Mouse (Mus musculus) gastrocnemius, postnatal 25 days (tissue): ENCODE measurements around the gene Prss32. TPM values are rescaled to one million over a fixed set of nuclear protein-coding genes. Genes with fewer than 3 reads are reported as not detected.
"Not testable (repeated sequence)": the region's sequence is repeated elsewhere in the genome, so short reads cannot be mapped to it uniquely, and the experiment has no call there.

Experiments
- DNase-seq: peaks from one replicate; pipeline ENCODE4 v3.0.0; 2022
- microRNA-seq, 2 experiments: library from miRNA; unstranded; fragments of <30 nt; microRNA quantifications; one replicate each; pipeline ENCODE4 v1.2.0; 2021; ENCODE audit warnings: borderline replicate concordance in 2 of 2
- total RNA-seq, 2 experiments: library from RNA; stranded (reverse); gene quantifications; 1 replicate in 1 of 2; 2 replicates in 1 of 2; pipeline ENCODE4 v1.2.3; 2021

Prss32 gene
- total RNA-seq, 2 experiments from 2014 or later, result not detected

DNA sequence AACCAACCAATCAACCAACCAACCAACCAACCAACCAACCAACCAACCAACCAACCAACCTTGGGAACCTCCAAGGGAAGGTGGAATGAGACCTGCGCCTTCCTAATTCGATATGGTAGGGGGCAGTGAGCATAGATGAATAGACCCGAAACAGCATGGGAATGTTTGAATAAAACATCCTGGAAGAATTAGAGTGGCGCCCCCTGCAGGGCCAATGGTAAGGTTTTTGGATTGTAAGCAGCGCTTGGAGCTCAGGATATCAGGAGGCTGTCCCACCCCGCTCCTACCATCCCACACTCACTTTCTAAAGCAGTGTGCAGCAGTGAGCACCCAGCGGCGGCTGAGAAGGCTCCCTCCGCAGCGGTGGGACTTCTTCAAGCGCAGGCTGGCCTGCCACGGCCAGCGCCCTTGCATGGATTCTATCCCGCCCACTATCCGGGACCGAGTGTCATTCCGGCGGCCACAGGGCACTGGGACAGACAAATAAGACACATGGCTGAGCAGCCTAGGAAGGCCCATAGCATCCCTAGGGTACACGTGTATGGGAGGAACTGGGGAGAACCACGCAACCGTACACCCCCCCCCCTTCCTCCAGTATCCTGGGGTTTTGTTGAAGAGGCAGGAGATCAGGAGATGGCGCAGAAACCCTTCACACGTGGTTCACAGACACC, 379 bp upstream of the Prss32 start:
- DNase-seq, result no peak

DNA sequence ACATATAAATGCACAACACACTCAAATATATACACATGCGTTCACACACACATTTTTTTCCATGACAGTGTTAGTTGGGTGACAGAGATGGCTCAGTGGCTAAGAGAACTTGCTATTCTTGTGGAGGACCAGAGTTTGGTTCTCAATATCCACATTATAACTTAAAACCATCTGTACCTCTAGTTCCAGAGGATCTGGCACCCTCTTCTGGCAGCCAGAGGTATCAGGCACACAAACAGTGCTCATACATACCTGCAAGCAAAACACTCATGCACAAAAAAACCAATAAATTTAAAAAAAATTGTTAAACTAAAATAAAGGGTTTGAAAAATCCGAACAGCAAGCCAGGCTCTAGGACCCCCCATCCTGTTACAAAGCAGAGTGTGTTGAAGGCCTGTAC, 6.4 kb downstream of the Prss32 start:
- no peak for DNase-seq

DNA sequence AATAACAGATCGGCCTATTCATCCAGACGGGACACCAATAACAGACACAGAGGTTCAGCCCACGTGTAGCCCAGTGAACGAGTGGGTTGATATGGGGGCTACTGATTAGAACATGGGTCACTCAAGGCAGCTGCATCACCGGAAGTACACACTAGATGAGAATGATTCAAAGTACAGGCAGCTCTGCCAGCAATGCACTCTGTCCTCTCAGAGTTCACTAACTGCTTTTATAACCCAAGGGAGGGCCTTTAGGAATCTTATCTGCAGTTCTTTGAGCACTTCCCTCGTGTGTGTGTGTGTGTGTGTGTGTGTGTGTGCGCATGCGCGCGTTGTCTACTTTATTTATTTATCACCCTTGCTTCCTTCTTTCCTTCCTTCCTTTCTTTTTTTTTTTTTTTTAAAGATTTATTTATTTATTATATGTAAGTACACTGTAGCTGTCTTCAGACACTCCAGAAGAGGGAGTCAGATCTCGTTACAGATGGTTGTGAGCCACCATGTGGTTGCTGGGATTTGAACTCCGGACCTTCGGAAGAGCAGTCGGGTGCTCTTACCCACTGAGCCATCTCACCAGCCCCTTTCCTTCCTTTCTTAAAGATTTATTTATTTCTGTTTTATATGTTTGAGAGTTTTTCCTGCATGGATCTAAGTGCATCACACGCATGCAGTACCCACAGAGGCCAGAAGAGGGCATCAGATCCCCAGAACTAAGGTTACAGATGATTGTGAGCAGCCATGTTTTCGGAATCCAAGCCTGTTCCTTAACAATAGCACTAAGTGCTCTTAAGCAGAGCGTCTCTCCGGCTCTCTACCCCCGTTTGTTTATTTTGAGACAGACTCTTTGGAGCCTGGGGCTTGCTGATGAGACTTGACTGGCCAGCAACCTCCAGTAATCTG, 7.4 kb downstream of the Prss32 start:
- DNase-seq, result no peak

DNA sequence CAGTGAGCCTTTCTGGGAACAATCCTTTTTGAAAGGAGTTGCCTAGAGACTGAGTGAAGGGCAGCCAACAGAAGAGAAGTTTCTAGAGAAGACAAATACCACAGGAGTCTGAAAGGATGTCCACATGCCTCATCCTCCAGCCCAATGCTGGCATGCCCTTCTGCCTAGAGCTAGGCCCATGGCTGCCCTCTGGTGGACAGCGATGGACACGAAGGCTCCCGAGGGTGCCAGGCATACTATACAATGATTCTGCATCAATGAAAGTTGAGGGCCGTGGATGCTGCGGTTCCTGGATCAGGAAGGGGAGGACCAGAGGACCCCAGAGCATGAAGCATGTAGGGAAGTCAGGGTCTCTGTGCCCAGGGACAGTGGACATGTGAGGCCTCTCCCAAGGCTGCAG, 9.6 kb downstream of the Prss32 start:
- DNase-seq, result no peak

DNA sequence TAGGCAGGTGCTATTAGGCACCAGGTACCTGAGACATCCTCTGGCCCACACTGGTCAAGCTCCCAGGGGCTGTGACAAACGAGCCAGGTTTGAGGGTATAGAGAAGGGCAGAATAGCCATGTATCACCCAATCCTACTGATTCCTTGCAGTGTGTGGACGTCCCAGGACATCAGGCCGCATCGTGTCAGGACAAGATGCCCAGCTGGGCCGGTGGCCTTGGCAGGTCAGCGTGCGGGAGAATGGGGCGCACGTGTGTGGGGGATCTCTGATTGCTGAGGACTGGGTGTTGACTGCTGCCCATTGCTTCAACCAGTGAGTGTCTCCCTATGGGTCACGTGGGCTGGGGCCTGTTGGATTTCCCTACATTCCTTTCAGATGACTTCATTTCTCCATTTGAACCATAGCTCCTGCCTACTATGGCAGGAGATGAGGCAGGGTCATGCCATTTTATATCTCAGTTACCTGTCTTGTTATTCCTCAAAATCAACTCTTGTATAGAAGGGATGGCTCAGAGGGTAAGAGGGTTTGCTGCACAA, 10.6 kb downstream of the Prss32 start:
- DNase-seq, result no peak

DNA sequence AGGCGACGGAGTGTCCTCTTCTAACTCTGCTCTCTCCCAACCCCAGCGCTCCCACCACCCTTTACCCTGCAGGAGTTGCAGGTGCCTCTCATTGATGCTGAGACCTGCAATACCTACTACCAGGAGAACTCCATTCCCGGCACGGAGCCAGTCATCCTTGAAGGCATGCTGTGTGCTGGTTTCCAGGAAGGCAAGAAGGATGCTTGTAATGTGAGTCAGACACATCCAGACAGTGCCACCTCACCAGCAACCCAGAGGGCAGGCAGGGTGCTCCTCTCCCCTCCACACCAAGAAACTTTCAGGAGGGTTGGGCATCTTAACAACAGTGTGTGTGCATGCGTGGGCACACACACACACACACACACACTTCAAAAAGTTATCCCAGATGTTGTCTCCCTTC, 13.5 kb downstream of the Prss32 start:
- no peak for DNase-seq

DNA sequence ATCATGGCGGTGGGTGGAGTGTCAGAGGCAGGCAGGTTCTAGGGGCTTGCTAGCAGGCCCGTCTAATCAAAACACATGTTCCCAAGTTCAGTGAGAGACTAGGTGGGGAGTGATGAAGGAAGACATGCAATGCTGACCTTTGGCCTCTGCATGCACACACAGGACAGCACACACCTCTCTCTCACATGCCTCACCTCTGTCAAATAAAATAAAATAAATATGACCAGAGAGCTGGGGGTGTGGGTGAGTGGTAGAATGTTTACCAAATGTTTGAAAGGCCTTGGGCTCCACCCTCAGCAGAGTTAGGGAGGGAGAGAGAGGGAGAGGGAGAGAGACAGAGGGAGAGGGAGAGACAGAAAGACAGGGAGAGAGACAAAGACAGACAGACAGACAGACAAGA, 14.3 kb downstream of the Prss32 start:
- no peak for DNase-seq

DNA sequence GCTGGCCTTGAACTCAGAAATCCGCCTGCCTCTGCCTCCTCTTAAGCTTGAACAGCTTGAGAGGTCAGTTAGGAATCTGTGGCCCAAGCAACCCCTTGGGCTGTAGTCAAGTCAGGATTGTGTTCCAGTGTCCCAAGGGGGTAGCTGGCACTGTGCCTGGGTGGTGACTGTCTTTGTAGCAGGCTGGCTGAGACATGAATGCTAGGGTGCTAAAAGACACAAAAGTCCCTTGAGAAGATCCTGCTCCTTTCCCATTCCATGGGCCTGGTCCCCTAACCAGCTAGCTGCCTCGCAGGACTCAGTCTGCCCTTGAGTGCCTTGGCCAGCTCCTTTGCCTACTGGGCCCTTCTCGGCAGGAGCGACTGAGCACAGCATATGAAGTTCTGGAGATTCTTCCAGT, 19.3 kb downstream of the Prss32 start:
- no peak for DNase-seq

DNA sequence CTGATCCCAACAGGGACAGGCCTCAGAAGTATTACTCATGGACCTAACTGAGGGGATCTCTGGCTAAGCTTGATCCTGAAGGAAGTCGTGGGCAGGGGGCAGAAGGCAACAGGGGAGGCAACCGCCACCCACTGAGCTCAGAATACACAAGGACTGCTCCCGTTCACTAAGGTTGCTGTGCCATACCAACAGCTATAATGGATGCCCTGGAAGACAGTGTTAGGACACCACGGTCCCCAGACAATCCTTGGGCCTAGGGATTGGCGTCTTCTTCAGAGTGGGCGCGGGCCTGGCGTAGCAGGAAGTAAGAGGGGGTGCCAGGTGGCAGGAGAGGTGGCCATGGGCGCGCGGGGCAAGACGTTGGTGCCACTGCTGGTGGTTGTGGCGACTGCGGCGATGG, 24.1 kb downstream of the Prss32 start, which contains the start of gene Prss21:
Gene Prss21 (plus strand): TSS at position 301 of the 400 bp plus-strand sequence.
- no peak for DNase-seq

DNA sequence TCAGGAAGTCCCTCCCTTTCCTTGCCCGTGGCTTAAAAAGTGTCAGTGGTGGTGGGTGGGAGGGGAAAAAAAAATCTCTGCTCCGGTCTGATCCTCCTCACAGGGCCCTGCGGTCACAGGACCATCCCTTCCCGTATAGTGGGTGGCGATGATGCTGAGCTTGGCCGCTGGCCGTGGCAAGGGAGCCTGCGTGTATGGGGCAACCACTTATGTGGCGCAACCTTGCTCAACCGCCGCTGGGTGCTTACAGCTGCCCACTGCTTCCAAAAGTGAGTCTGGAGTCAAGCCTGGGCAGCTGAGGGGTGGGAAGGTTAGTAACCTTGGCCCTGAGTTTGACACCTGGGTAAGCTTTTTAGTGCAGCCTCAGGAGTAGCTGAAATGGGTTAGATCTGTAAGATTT, 24.9 kb downstream of the Prss32 start:
- DNase-seq, result no peak

DNA sequence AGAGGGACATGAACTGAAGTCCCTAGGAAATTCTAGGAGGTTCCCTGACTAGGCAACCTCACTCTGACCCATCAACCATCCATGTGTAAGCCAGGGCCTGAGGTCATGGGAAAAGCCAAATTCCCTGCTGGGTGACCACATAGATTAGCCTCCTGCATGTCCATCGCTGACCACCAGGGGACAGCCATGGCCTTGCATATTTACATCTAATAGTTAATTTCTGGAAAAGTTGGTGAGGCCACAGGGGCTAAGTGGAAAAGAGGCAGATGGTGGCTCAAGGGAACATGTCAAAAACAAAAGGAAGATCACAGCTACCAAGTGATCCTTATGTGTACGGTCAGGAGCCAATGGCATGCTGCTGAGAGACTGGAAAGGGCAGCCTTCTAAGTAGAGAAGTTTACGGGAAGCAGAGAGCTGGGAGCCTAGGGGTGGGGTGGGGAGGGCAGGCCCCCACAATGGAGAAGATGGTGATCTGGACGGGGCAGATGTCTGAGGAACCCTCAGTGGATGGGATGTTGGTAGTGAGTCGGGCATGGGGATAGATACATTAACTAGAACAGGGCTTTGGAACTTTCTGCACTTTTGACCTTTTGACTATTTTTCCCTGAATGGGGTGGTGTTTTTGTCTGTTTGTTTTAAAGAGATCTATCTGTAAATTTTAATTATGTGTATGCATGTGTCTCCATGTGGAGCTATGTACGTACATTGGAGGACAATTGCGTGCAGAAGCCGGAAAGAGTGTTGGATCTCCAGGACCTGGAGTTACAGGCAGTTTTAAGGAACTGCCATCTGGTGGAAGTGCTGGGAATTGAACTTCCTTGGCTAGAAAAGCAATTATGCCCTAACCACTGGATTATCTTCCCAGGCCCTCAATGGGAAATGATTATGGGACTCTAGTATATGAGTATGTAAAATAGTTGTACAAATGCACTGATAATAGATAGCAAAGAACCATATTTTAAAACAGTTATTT, 30.5 kb downstream of the Prss32 start:
- DNase-seq, result no peak

DNA sequence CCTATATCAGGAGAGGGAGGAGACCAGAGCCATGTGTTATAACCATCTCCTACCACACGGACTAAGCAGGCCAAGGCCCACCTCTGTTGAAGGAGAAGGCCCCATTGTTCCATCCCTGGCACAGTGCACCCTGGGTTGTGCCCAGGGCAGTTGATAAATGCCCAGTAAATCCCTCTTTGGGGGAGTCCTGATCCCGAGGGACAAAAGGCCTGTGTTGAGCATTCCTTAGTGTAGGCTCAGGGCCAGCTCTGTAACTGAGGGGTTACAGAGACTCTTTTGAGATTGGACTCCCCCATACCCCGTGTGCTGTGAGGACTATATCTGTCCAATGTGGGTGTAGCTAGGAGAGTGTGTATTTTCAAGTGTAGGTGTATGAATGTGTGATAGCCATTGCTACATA, 33.1 kb downstream of the Prss32 start:
- no peak for DNase-seq

DNA sequence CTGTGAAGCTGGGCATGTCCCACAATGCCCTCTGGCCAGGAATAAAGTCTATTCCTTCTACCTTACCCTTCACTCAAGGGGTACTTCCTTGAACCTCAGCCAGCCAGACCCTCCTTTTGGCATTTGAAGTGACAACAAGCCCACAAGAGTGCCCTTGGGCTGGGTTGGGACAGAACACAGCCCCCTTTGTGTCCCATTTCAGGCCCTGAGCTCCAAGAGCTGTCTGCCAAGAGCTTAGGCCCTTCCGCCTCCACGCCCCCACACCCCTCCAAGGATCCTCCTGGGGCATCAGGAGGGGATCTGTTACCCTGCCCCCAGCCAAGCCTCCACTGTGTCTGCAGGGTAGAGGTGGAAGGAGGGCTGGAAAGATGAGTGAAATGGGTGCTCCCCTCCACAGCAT, 33.5 kb downstream of the Prss32 start:
- DNase-seq, result no peak

DNA sequence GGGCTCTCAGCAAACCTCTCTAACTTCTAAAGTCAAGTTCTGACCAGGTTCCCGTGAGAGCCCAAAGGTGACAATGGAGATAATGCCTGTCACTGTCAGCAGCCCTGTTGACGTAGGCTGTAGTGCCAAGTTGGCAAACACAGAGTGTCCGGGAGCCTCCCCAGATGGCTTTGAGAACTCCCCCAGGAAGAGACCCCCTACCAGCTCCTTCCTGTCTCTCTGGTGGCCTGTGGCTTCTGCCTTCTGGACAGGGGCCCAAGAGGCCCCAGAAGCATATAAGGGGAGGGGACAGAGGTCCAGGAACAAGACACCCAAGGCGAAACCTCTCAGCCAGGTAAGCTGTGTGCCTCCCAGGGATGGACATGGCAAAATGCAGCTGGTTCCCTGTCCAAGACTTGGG, 36.9 kb downstream of the Prss32 start, which contains the start of the genes Dcpp1 and Dcpp2:
Gene Dcpp1 (plus strand): TSS at position 301 of the 400 bp plus-strand sequence.
Gene Dcpp2 (plus strand): TSS at position 305 of the 400 bp plus-strand sequence.
- DNase-seq, result not testable (repeated sequence)

Small RNA genes lying within 50 kb of the gene (microRNA-seq; reads per million reads assigned to microRNA genes)
- gene Mir5125, result 0 to 0.53 reads per million in 2 experiments

Other genes starting within 250 kb of the Prss32 start
- 1 to 10 TPM; 2.0 to 2.1 TPM for gene Zfp13, start 244.4 kb upstream of the Prss32 start, total RNA-seq
- not detected for gene Zscan10, start 243.0 kb upstream of the Prss32 start, total RNA-seq
- not detected for gene Mmp25, start 198.6 kb upstream of the Prss32 start, total RNA-seq
- gene Bicdl2, start 183.3 kb upstream of the Prss32 start, total RNA-seq, result not detected
- gene Hcfc1r1, start 170.3 kb upstream of the Prss32 start, total RNA-seq, result 100 to 1,000 TPM; 123 to 156 TPM
- gene Thoc6, start 170.0 kb upstream of the Prss32 start, total RNA-seq, result 10 to 100 TPM in 1 of 2 experiments, 1 to 10 TPM in 1; 9.3 to 10.8 TPM
- 10 to 100 TPM; 46.1 to 61.5 TPM for gene Tnfrsf12a, start 166.4 kb upstream of the Prss32 start, total RNA-seq
- gene Cldn6, start 164.6 kb upstream of the Prss32 start, total RNA-seq, result not detected
- gene Cldn9, start 159.8 kb upstream of the Prss32 start, total RNA-seq, result under 1 TPM in 1 of 2 experiments, not detected in 1; 0.19 TPM
- gene 1520401A03Rik, start 121.1 kb upstream of the Prss32 start, total RNA-seq, result not detected
- under 1 TPM; 0.67 to 0.83 TPM for gene Pkmyt1, start 117.5 kb upstream of the Prss32 start, total RNA-seq
- gene Paqr4, start 103.0 kb upstream of the Prss32 start, total RNA-seq, result 1 to 10 TPM; 4.4 to 5.2 TPM
- gene Kremen2, start 98.0 kb upstream of the Prss32 start, total RNA-seq, result not detected
- 10 to 100 TPM; 33.5 to 34.0 TPM for gene Flywch1, start 72.3 kb upstream of the Prss32 start, total RNA-seq
- under 1 TPM; 0.56 to 0.83 TPM for gene Flywch2, start 57.8 kb upstream of the Prss32 start, total RNA-seq
- 100 to 1,000 TPM; 157 to 160 TPM for gene Srrm2, start 53.3 kb upstream of the Prss32 start, total RNA-seq
- gene Elob, start 14.7 kb upstream of the Prss32 start, total RNA-seq, result 100 to 1,000 TPM; 237 to 267 TPM
- gene Prss33, start 7.8 kb upstream of the Prss32 start, total RNA-seq, result not detected
- gene Prss41, start 317 bp downstream of the Prss32 start, total RNA-seq, result not detected
- not detected for gene Prss21, start 24.2 kb downstream of the Prss32 start, total RNA-seq
- not detected for gene Dcpp1, start 37.0 kb downstream of the Prss32 start, total RNA-seq
- not detected for gene Dcpp2, start 37.0 kb downstream of the Prss32 start, total RNA-seq
- gene Dcpp3, start 73.6 kb downstream of the Prss32 start, total RNA-seq, result not detected
- gene Sbp, start 97.8 kb downstream of the Prss32 start, total RNA-seq, result not detected
- gene Sbpl, start 111.4 kb downstream of the Prss32 start, total RNA-seq, result not detected
- not detected for gene Prss30, start 136.7 kb downstream of the Prss32 start, total RNA-seq
- gene Prss22, start 154.2 kb downstream of the Prss32 start, total RNA-seq, result not detected
- not detected for gene Prss27, start 194.3 kb downstream of the Prss32 start, total RNA-seq
- gene Kctd5, start 229.6 kb downstream of the Prss32 start, total RNA-seq, result 1 to 10 TPM; 8.5 to 9.1 TPM